Mouse (Mus musculus): ENCODE data around the gene Il23a. TPM values are rescaled to one million over a fixed set of nuclear protein-coding genes. Genes with fewer than 3 reads are reported as not detected.

Il23a gene
- polyA plus RNA-seq, 1 experiment from 2014 or later: not detected

DNA sequence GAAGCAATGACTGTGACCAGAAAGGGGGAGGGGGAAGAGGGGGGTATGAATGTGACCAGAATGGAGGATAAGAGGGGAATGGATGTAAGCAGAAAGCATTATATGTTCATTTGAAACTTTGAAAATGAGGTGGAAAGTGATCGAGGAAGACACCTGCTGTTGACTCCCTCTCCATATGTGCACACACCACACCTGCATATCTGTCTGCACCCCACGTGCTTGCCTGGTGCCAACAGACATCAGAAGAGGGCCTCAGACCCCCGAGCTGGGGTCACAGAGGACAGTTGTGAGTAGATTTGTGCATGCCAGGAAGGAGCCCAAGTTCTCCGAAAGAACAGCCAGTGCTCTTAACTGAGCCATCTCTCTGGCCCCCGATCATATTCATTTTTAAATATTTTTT is 38.6 kb downstream of the Il23a start:
- ATAC-seq (ENCODE audit: insufficient number of reproducible peaks, insufficient read depth, low FRiP score, low TSS enrichment): no peak
- Histone ChIP-seq H3K27ac (no peak overlapping the region), H3K4me3 (no peak overlapping the region), H3K9me3 (no peaks in the 10 kb centered on the region), H3K27me3 (no peaks in the 10 kb centered on the region), H3K9ac (no peak overlapping the region), H3K36me3 (no peaks in the 10 kb centered on the region), H3K4me1 (no peaks in the 10 kb centered on the region), H3K4me2 (replicated peaks) (no peak overlapping the region)
- WGBS: 81% methylated on average over 5 of the region's 5 CpGs

DNA sequence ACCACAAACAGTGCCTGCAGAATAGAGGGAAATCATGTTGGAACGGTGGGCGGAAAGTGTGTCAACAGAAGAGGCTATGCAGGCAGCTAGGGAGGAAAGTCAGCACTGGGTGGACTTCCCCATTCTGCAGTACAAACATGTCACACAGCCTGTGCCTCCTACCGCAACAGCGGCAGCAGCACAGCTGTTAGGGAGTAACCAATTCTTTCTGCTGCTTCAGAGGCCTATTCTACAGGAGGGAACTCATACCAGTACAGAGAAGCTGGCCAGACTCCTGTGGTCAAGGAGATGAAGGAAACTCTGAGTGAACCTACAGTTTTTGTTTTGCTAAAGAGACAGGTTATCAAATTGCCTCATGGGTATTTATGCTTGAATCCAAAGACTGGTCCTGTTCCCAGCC is 39.6 kb downstream of the Il23a start:
- Histone ChIP-seq H3K27me3 (no peaks in the 10 kb centered on the region), H3K9ac (no peak overlapping the region)
- 85% methylated on average over 4 of the region's 4 CpGs for WGBS

DNA sequence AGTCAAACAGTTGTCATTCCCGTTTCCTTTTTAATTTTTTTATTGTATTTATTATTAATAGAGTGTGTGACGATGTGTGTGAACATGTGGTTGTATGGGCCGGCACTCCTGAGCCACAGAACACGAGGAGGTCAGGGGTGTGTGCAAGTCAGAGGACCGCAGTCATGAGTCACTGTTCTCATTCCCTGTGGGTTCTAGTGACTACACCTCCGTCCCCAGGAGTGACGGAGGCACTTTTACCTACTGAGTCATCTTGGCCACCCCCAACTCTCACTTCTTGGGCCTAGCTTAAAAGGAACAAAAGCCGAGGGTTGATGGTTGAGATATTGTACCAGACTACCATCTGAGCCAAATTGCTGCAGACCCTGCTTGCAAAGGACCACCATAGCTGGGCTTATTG is 42.2 kb downstream of the Il23a start:
- 84% methylated on average over 8 of the region's 8 CpGs for WGBS
- Histone ChIP-seq H3K4me2 (replicated peaks) (no peak overlapping the region), H3K4me3 (no peak overlapping the region), H3K4me1 (no peaks in the 10 kb centered on the region), H3K27ac (no peak overlapping the region), H3K9ac (no peak overlapping the region), H3K36me3 (peaks cover 21% of the 10 kb centered on the region), H3K27me3 (no peaks in the 10 kb centered on the region), H3K9me3 (no peaks in the 10 kb centered on the region)
- no peak for ATAC-seq (ENCODE audit: insufficient number of reproducible peaks, insufficient read depth, low FRiP score, low TSS enrichment)

More for the DNA sequence above, 39.6 kb downstream of the Il23a start:
- Histone ChIP-seq H3K4me3 (no peak overlapping the region), H3K4me2 (replicated peaks) (no peak overlapping the region), H3K4me1 (no peaks in the 10 kb centered on the region), H3K27ac (no peak overlapping the region), H3K36me3 (no peaks in the 10 kb centered on the region), H3K9me3 (no peaks in the 10 kb centered on the region)
- ATAC-seq (ENCODE audit: insufficient number of reproducible peaks, insufficient read depth, low FRiP score, low TSS enrichment): no peak

DNA sequence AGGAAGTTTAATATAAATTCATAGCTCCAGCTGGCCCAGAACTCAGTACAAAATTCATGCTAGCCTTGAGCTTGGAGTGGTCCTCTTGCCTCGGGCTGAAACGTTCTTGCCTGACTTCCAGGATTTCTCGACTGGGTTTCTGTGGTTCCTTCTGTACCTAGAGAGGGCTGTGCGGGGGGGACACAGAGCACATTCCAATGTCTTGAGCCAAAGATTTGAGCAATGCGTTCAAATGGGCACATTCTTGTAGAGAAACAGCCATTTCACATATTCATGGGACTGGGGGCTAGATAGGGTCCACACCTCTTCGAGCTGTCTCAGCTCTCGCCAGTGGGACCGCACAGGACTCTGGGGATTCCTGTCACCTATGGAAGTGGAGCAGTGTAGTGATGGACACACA is 42.6 kb downstream of the Il23a start:
- Histone ChIP-seq H3K36me3 (peaks cover 25% of the 10 kb centered on the region), H3K4me2 (replicated peaks) (no peak overlapping the region), H3K9ac (no peak overlapping the region), H3K9me3 (no peaks in the 10 kb centered on the region), H3K27ac (no peak overlapping the region), H3K4me3 (no peak overlapping the region), H3K4me1 (no peaks in the 10 kb centered on the region), H3K27me3 (no peaks in the 10 kb centered on the region)
- ATAC-seq (ENCODE audit: insufficient number of reproducible peaks, insufficient read depth, low FRiP score, low TSS enrichment): no peak
- 90% methylated on average over 8 of the region's 8 CpGs for WGBS

DNA sequence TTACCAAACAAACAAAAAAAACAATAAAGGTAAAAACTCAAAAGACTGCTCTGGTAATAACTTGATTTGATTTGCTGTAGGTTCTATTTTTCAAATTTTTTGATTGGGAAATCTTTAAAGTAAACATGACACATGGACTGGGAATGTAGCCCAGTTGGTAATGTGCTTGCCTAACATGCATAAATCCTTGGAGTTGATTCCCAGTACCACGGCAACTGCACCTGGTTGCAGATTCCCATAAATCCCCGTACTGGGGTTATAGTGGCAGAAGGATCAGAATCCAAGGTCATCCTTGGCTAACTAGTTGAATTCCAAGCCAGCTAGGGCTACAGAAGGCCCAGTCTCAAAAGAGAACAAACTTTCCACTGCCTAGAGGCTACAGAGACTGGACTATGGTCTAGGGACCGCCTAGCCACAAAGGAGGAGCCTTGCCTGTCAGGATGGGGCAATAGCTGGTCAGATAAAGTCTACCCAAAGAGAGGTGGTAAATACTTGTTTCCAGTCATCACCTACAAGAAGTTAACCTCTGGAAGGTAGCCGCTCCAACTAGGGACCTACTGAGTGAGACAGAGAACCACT is 44.8 kb downstream of the Il23a start, which contains the start of gene Apon:
TSS of gene Apon (plus strand) at position 420 of the 579 bp plus-strand sequence.
- Histone ChIP-seq H3K9me3 (no peaks in the 10 kb centered on the region), H3K27me3 (no peaks in the 10 kb centered on the region), H3K36me3 (peaks cover 47% of the 10 kb centered on the region), H3K4me2 (replicated peaks) (no peak within 1 kb of the TSS), H3K27ac (no peak within 1 kb of the TSS), H3K4me1 (no peaks in the 10 kb centered on the region), H3K9ac (no peak within 1 kb of the TSS), H3K4me3 (no peak within 1 kb of the TSS)
- ATAC-seq (ENCODE audit: insufficient number of reproducible peaks, insufficient read depth, low FRiP score, low TSS enrichment): no peak
- 92% methylated on average over 4 of the region's 4 CpGs for WGBS

DNA sequence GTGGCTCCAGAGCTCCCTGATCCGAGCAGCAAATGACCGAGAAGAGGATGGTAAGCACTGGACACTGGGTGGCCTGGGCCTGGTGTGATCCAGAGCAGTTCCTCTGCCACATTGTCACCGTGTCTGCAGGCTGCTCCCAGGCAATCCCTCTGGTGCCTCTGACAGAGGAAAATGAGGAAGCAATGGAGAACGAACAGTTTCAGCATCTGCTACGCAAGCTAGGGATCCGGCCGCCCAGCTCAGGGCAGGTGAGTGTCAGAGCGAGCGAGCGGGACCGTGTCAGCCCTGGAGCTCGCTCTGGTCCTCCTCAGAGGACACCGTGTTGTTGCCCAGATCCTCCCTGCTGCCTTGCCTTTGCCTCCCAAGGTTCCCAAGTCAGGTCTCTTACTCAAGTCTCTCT is 48.0 kb downstream of the Il23a start:
- no peak overlapping the region for H3K27ac ChIP-seq
- H3K9me3 ChIP-seq: no peaks in the 10 kb centered on the region
- no peak overlapping the region for H3K4me3 ChIP-seq
- no peaks in the 10 kb centered on the region for H3K4me1 ChIP-seq
- 94% methylated on average over 13 of the region's 13 CpGs for WGBS
- H3K9ac ChIP-seq: no peak overlapping the region
- peaks cover 74% of the 10 kb centered on the region for H3K36me3 ChIP-seq
- no peaks in the 10 kb centered on the region for H3K27me3 ChIP-seq
- ATAC-seq (ENCODE audit: insufficient number of reproducible peaks, insufficient read depth, low FRiP score, low TSS enrichment): no peak
- H3K4me2 ChIP-seq (replicated peaks): no peak overlapping the region

DNA sequence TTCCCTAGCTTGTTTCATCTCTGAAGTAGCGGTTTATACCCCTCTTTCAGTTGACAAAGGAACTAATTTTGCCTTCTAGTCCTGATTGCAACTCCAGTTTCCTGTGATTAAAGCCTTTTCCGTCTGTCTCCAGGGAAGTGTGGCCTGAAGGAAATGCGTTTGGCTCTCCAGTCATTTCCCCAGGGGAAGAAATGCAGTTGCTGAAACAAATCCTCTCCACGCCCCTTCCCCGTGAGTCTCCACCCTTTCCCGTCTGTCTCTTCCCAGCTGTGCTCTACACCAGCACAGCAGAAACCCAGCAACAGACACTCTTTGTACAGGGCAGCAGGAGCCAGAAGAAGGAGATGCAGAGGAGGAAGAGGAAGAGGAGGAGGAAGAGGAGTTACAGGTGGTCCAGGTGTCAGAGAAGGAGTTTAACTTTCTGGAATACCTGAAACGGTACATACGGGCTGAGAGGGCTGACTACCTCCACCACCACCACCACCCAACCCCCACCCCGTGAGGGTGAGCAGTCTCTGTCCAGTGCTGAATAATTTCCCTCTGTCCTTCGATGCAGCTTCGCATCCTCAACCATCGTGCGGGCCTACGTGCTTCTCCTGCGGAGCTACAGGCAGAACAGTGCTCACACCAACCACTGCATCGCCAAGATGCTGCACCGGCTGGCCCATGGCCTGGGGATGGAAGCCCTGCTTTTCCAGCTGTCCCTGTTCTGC is 51.4 kb downstream of the Il23a start:
- 67% methylated on average over 17 of the region's 17 CpGs for WGBS
- Histone ChIP-seq H3K27ac (peak overlapping the region; percentile 56), H3K27me3 (no peaks in the 10 kb centered on the region), H3K4me2 (replicated peaks) (no peak overlapping the region), H3K36me3 (peaks cover 94% of the 10 kb centered on the region), H3K4me3 (no peak overlapping the region), H3K4me1 (no peaks in the 10 kb centered on the region), H3K9me3 (no peaks in the 10 kb centered on the region), H3K9ac (peak overlapping the region; percentile 7; the same call in 1 of the 2 replicates)
- no peak for ATAC-seq (ENCODE audit: insufficient number of reproducible peaks, insufficient read depth, low FRiP score, low TSS enrichment)

Other genes starting within 250 kb of the Il23a start
- 541 and 578 TPM in 2 replicates for gene Ptges3, start 239.8 kb downstream of the Il23a start, polyA plus RNA-seq (2016; fragmentation: Nextera tagmentation; extraction: Ambion mirVana)
- gene Atp5b, start 215.5 kb downstream of the Il23a start, polyA plus RNA-seq (2016; fragmentation: Nextera tagmentation; extraction: Ambion mirVana): 1,967 TPM in 2 replicates
- 9.0 and 9.1 TPM in 2 replicates for gene Baz2a, start 207.2 kb downstream of the Il23a start, polyA plus RNA-seq (2016; fragmentation: Nextera tagmentation; extraction: Ambion mirVana)
- gene Rbms2, start 118.5 kb downstream of the Il23a start, polyA plus RNA-seq (2016; fragmentation: Nextera tagmentation; extraction: Ambion mirVana): 31.7 and 33.6 TPM in 2 replicates
- gene Gls2, start 104.3 kb downstream of the Il23a start, polyA plus RNA-seq (2016; fragmentation: Nextera tagmentation; extraction: Ambion mirVana): 1.1 and 2.7 TPM in 2 replicates
- 31.1 TPM in 2 replicates for gene Spryd4, start 86.9 kb downstream of the Il23a start, polyA plus RNA-seq (2016; fragmentation: Nextera tagmentation; extraction: Ambion mirVana)
- 0.69 and 1.1 TPM in 2 replicates for gene Mip, start 72.9 kb downstream of the Il23a start, polyA plus RNA-seq (2016; fragmentation: Nextera tagmentation; extraction: Ambion mirVana)
- 80.9 and 81.5 TPM in 2 replicates for gene Timeless, start 66.7 kb downstream of the Il23a start, polyA plus RNA-seq (2016; fragmentation: Nextera tagmentation; extraction: Ambion mirVana)
- 0.37 and 0.90 TPM in 2 replicates for gene Apon, start 44.7 kb downstream of the Il23a start, polyA plus RNA-seq (2016; fragmentation: Nextera tagmentation; extraction: Ambion mirVana)
- not detected in 2 replicates for gene Apof, start 30.1 kb downstream of the Il23a start, polyA plus RNA-seq (2016; fragmentation: Nextera tagmentation; extraction: Ambion mirVana)
- 20.9 and 22.0 TPM in 2 replicates for gene Stat2, start 28.2 kb downstream of the Il23a start, polyA plus RNA-seq (2016; fragmentation: Nextera tagmentation; extraction: Ambion mirVana)
- gene Pan2, start 4.6 kb upstream of the Il23a start, polyA plus RNA-seq (2016; fragmentation: Nextera tagmentation; extraction: Ambion mirVana): 36.2 and 38.3 TPM in 2 replicates
- 306 and 319 TPM in 2 replicates for gene Cnpy2, start 23.7 kb upstream of the Il23a start, polyA plus RNA-seq (2016; fragmentation: Nextera tagmentation; extraction: Ambion mirVana)
- 191 TPM in 2 replicates for gene Cs, start 39.0 kb upstream of the Il23a start, polyA plus RNA-seq (2016; fragmentation: Nextera tagmentation; extraction: Ambion mirVana)
- 15.0 and 17.9 TPM in 2 replicates for gene Coq10a, start 70.2 kb upstream of the Il23a start, polyA plus RNA-seq (2016; fragmentation: Nextera tagmentation; extraction: Ambion mirVana)
- gene Ankrd52, start 78.4 kb upstream of the Il23a start, polyA plus RNA-seq (2016; fragmentation: Nextera tagmentation; extraction: Ambion mirVana): 14.8 and 15.4 TPM in 2 replicates
- 0.33 TPM in 1 of 2 replicates, not detected in the other for gene Slc39a5, start 102.5 kb upstream of the Il23a start, polyA plus RNA-seq (2016; fragmentation: Nextera tagmentation; extraction: Ambion mirVana)
- gene Nabp2, start 112.7 kb upstream of the Il23a start, polyA plus RNA-seq (2016; fragmentation: Nextera tagmentation; extraction: Ambion mirVana): 67.6 and 70.1 TPM in 2 replicates
- 44.5 and 50.5 TPM in 2 replicates for gene Rnf41, start 112.9 kb upstream of the Il23a start, polyA plus RNA-seq (2016; fragmentation: Nextera tagmentation; extraction: Ambion mirVana)
- gene Smarcc2, start 160.5 kb upstream of the Il23a start, polyA plus RNA-seq (2016; fragmentation: Nextera tagmentation; extraction: Ambion mirVana): 121 and 125 TPM in 2 replicates
- 877 and 907 TPM in 2 replicates for gene Myl6, start 195.4 kb upstream of the Il23a start, polyA plus RNA-seq (2016; fragmentation: Nextera tagmentation; extraction: Ambion mirVana)
- 3.2 and 3.9 TPM in 2 replicates for gene Myl6b, start 199.9 kb upstream of the Il23a start, polyA plus RNA-seq (2016; fragmentation: Nextera tagmentation; extraction: Ambion mirVana)
- 29.2 and 30.7 TPM in 2 replicates for gene Esyt1, start 227.1 kb upstream of the Il23a start, polyA plus RNA-seq (2016; fragmentation: Nextera tagmentation; extraction: Ambion mirVana)
- gene Zc3h10, start 249.0 kb upstream of the Il23a start, polyA plus RNA-seq (2016; fragmentation: Nextera tagmentation; extraction: Ambion mirVana): 18.8 and 19.4 TPM in 2 replicates

Data from embryonic facial prominence, embryonic 12.5 days (tissue).